Mouse (Mus musculus): ENCODE measurements around the gene Vipr1. TPM values are rescaled to one million over a fixed set of nuclear protein-coding genes. Genes with fewer than 3 reads are reported as not detected.

The Vipr1 gene
- polyA plus RNA-seq, 1 experiment from 2014 or later = 0.51 TPM

GRCm38 (mm10) chr9:121666957-121667630 lies 24.6 kb downstream of the Vipr1 start:
- H3K36me3 ChIP-seq (ENCODE audit: control insufficient read depth, insufficient read depth, low read length) = no peaks in the 10 kb centered on the region
- no peak for DNase-seq (ENCODE audit: low spot score)
- H3K27ac ChIP-seq (replicated peaks) = no peak overlapping the region
- no peak overlapping the region for H3K9ac ChIP-seq (ENCODE audit: low read length)
- 57% methylated on average over 16 of the region's 16 CpGs for WGBS
- ATAC-seq (ENCODE audit: low FRiP score, low TSS enrichment) = no peak
- TF ChIP-seq CTCF (IDR thresholded peaks at IDR 0.05; ENCODE audit: low read depth) = no peak
- TF ChIP-seq EP300 (optimal IDR thresholded peaks at IDR 0.05) = no peak
- no peaks in the 10 kb centered on the region for H3K9me3 ChIP-seq (ENCODE audit: control insufficient read depth, low read length)
- no peak overlapping the region for H3K4me3 ChIP-seq (ENCODE audit: low read depth, low read length)
- H3K4me2 ChIP-seq (replicated peaks; ENCODE audit: low read depth) = no peak overlapping the region
- 0 out of 2 replicates have a peak, but pooled peaks cover 2% of the 10 kb centered on the region for H3K4me1 ChIP-seq (replicated peaks; ENCODE audit: control insufficient read depth, insufficient read depth)
- H3K27me3 ChIP-seq (ENCODE audit: control insufficient read depth, insufficient read depth, low read length) = no peaks in the 10 kb centered on the region

- H3K9ac ChIP-seq (ENCODE audit: low read length) = no peak overlapping the region
- ATAC-seq (ENCODE audit: low FRiP score, low TSS enrichment) (no peak), DNase-seq (ENCODE audit: low spot score) (no peak)
- 0 out of 2 replicates have a peak, but pooled peaks cover 2% of the 10 kb centered on the region for H3K4me1 ChIP-seq (replicated peaks; ENCODE audit: control insufficient read depth, insufficient read depth)
- no peaks in the 10 kb centered on the region for H3K9me3 ChIP-seq (ENCODE audit: control insufficient read depth, low read length)
- no peaks in the 10 kb centered on the region for H3K36me3 ChIP-seq (ENCODE audit: control insufficient read depth, insufficient read depth, low read length)
- H3K27me3 ChIP-seq (ENCODE audit: control insufficient read depth, insufficient read depth, low read length) = no peaks in the 10 kb centered on the region
- H3K27ac ChIP-seq (replicated peaks) = no peak overlapping the region
- TF ChIP-seq CTCF (IDR thresholded peaks at IDR 0.05; ENCODE audit: low read depth) (no peak), EP300 (optimal IDR thresholded peaks at IDR 0.05) (no peak)
- no peak overlapping the region for H3K4me2 ChIP-seq (replicated peaks; ENCODE audit: low read depth)
- no peak overlapping the region for H3K4me3 ChIP-seq (ENCODE audit: low read depth, low read length)
- WGBS = 80% methylated on average over 11 of the region's 11 CpGs
Observed at GRCm38 (mm10) chr9:121667822-121668221, 25.3 kb downstream of the Vipr1 start.

GRCm38 (mm10) chr9:121669348-121669791 lies 26.9 kb downstream of the Vipr1 start:
- WGBS = 2% methylated on average over 28 of the region's 28 CpGs
- peak overlapping the region; percentile 47 for H3K4me2 ChIP-seq (replicated peaks; ENCODE audit: low read depth)
- no peaks in the 10 kb centered on the region for H3K9me3 ChIP-seq (ENCODE audit: control insufficient read depth, low read length)
- ATAC-seq (ENCODE audit: low FRiP score, low TSS enrichment) (peak; percentile 63), DNase-seq (ENCODE audit: low spot score) (peak; percentile 73)
- H3K4me3 ChIP-seq (ENCODE audit: low read depth, low read length) = peak overlapping the region; percentile 26
- H3K27me3 ChIP-seq (ENCODE audit: control insufficient read depth, insufficient read depth, low read length) = no peaks in the 10 kb centered on the region
- TF ChIP-seq CTCF (IDR thresholded peaks at IDR 0.05; ENCODE audit: low read depth) = peak; percentile 87
- TF ChIP-seq EP300 (optimal IDR thresholded peaks at IDR 0.05) = no peak
- H3K36me3 ChIP-seq (ENCODE audit: control insufficient read depth, insufficient read depth, low read length) = no peaks in the 10 kb centered on the region
- 0 out of 2 replicates have a peak, but pooled peaks cover 2% of the 10 kb centered on the region for H3K4me1 ChIP-seq (replicated peaks; ENCODE audit: control insufficient read depth, insufficient read depth)
- H3K9ac ChIP-seq (ENCODE audit: low read length) = peak overlapping the region; percentile 43; the same call in 1 of the 2 replicates
- H3K27ac ChIP-seq (replicated peaks) = no peak overlapping the region

GRCm38 (mm10) chr9:121671300-121671699 lies 28.8 kb downstream of the Vipr1 start:
- DNase-seq (ENCODE audit: low spot score) (peak; percentile 44), ATAC-seq (ENCODE audit: low FRiP score, low TSS enrichment) (no peak; the same call in 1 of the 2 replicates)
- Histone ChIP-seq H3K4me2 (replicated peaks; ENCODE audit: low read depth) (no peak overlapping the region), H3K36me3 (ENCODE audit: control insufficient read depth, insufficient read depth, low read length) (no peaks in the 10 kb centered on the region), H3K9ac (ENCODE audit: low read length) (no peak overlapping the region), H3K4me3 (ENCODE audit: low read depth, low read length) (no peak overlapping the region), H3K9me3 (ENCODE audit: control insufficient read depth, low read length) (no peaks in the 10 kb centered on the region), H3K27me3 (ENCODE audit: control insufficient read depth, insufficient read depth, low read length) (no peaks in the 10 kb centered on the region), H3K27ac (replicated peaks) (no peak overlapping the region), H3K4me1 (replicated peaks; ENCODE audit: control insufficient read depth, insufficient read depth) (0 out of 2 replicates have a peak, but pooled peaks cover 2% of the 10 kb centered on the region)
- WGBS = 32% methylated on average over 7 of the region's 7 CpGs
- TF ChIP-seq EP300 (optimal IDR thresholded peaks at IDR 0.05) (no peak), CTCF (IDR thresholded peaks at IDR 0.05; ENCODE audit: low read depth) (peak; percentile 83)

GRCm38 (mm10) chr9:121672311-121672710 lies 29.8 kb downstream of the Vipr1 start:
- Histone ChIP-seq H3K27me3 (ENCODE audit: control insufficient read depth, insufficient read depth, low read length) (no peaks in the 10 kb centered on the region), H3K9ac (ENCODE audit: low read length) (no peak overlapping the region), H3K36me3 (ENCODE audit: control insufficient read depth, insufficient read depth, low read length) (no peaks in the 10 kb centered on the region), H3K4me3 (ENCODE audit: low read depth, low read length) (no peak overlapping the region), H3K4me1 (replicated peaks; ENCODE audit: control insufficient read depth, insufficient read depth) (0 out of 2 replicates have a peak, but pooled peaks cover 2% of the 10 kb centered on the region), H3K27ac (replicated peaks) (0 out of 2 replicates have a peak overlapping the region, but pooled peaks have one; percentile 18), H3K9me3 (ENCODE audit: control insufficient read depth, low read length) (no peaks in the 10 kb centered on the region), H3K4me2 (replicated peaks; ENCODE audit: low read depth) (no peak overlapping the region)
- no peak for ATAC-seq (ENCODE audit: low FRiP score, low TSS enrichment)
- TF ChIP-seq CTCF (IDR thresholded peaks at IDR 0.05; ENCODE audit: low read depth) = no peak
- no peak for TF ChIP-seq EP300 (optimal IDR thresholded peaks at IDR 0.05)
- no peak for DNase-seq (ENCODE audit: low spot score)
- 42% methylated on average over 5 of the region's 5 CpGs for WGBS

GRCm38 (mm10) chr9:121673716-121674115 lies 31.2 kb downstream of the Vipr1 start:
- Histone ChIP-seq H3K4me2 (replicated peaks; ENCODE audit: low read depth) (no peak overlapping the region), H3K4me1 (replicated peaks; ENCODE audit: control insufficient read depth, insufficient read depth) (0 out of 2 replicates have a peak, but pooled peaks cover 2% of the 10 kb centered on the region), H3K27me3 (ENCODE audit: control insufficient read depth, insufficient read depth, low read length) (no peaks in the 10 kb centered on the region), H3K9me3 (ENCODE audit: control insufficient read depth, low read length) (no peaks in the 10 kb centered on the region), H3K36me3 (ENCODE audit: control insufficient read depth, insufficient read depth, low read length) (no peaks in the 10 kb centered on the region), H3K9ac (ENCODE audit: low read length) (no peak overlapping the region), H3K27ac (replicated peaks) (no peak overlapping the region), H3K4me3 (ENCODE audit: low read depth, low read length) (no peak overlapping the region)
- DNase-seq (ENCODE audit: low spot score) = no peak
- 84% methylated on average over 5 of the region's 5 CpGs for WGBS
- no peak for TF ChIP-seq CTCF (IDR thresholded peaks at IDR 0.05; ENCODE audit: low read depth)
- TF ChIP-seq EP300 (optimal IDR thresholded peaks at IDR 0.05) = no peak
- no peak for ATAC-seq (ENCODE audit: low FRiP score, low TSS enrichment)

Data from stomach, postnatal 0 days (tissue).